Mouse (Mus musculus) neural tube, embryonic 14.5 days (tissue): ENCODE measurements around the gene A030003K21Rik. TPM values are rescaled to one million over a fixed set of nuclear protein-coding genes. Genes with fewer than 3 reads are reported as not detected.

Source experiments
- ATAC-seq: fragments of 200-750 bp; cut with Nextera tagmentation; 2 replicates; pipeline ENCODE4 v1.8.0; 2017; ENCODE audit warnings: low read depth, mild to moderate bottlenecking, moderate TSS enrichment, moderate library complexity
- H3K27ac ChIP-seq: fragments of 300-500 bp; sonication (generic); 2 replicates; pipeline ENCODE4 v1.5.1; 2014; ENCODE audit warnings: low read depth, mild to moderate bottlenecking, control low read depth, low read length, moderate library complexity, mixed read lengths
- H3K27me3 ChIP-seq: fragments of 300-500 bp; sonication (generic); 2 replicates; pipeline ENCODE4 v1.6.1; 2014; ENCODE audit warnings: low read length; ENCODE audit not compliant: control insufficient read depth, insufficient read depth
- H3K36me3 ChIP-seq: fragments of 300-500 bp; sonication (generic); 2 replicates; pipeline ENCODE4 v1.6.1; 2014; ENCODE audit warnings: low read length, mixed read lengths; ENCODE audit not compliant: control insufficient read depth, insufficient read depth
- H3K4me1 ChIP-seq: fragments of 300-500 bp; sonication (generic); 2 replicates; pipeline ENCODE4 v1.6.1; 2014; ENCODE audit warnings: low read length; ENCODE audit not compliant: control insufficient read depth, insufficient read depth
- H3K4me2 ChIP-seq: fragments of 300-500 bp; sonication (generic); 2 replicates; pipeline ENCODE4 v1.6.1; 2014; ENCODE audit warnings: mild to moderate bottlenecking, low read depth, low read length, control low read depth
- H3K4me3 ChIP-seq: fragments of 300-500 bp; sonication (generic); 2 replicates; pipeline ENCODE4 v1.5.1; 2014; ENCODE audit warnings: low read depth, low read length, control low read depth, mixed read lengths
- H3K9ac ChIP-seq: fragments of 300-500 bp; sonication (generic); replicated peaks from 2 replicates; pipeline ENCODE4 v1.6.1; 2014; ENCODE audit warnings: low read depth, mild to moderate bottlenecking, control low read depth, low read length, mixed read lengths
- H3K9me3 ChIP-seq: fragments of 300-500 bp; sonication (generic); 2 replicates; pipeline ENCODE4 v1.6.1; 2016; ENCODE audit warnings: low read length; ENCODE audit not compliant: control insufficient read depth
- WGBS: fragments of 180-500 bp; shearing (Covaris S2); extraction: QIAGEN DNeasy Blood & Tissue Kit; methylation state at CpG from one replicate; pipeline ENCODE4 v1.1.7; 2014; 5-methylcytosine and 5-hydroxymethylcytosine counted together
- polyA plus RNA-seq: library from polyadenylated mRNA; unstranded; fragments of >200 nt; fragmentation: Nextera tagmentation; extraction: Ambion mirVana; gene quantifications from 2 replicates; pipeline ENCODE4 v1.2.1, GENCODE M21; 2014

The A030003K21Rik gene
- polyA plus RNA-seq, 1 experiment from 2014 or later, result not detected

GRCm38 (mm10) chr1:82893269-82893668, 49.9 kb downstream of the A030003K21Rik start:
- Histone ChIP-seq H3K4me2 (no peak overlapping the region), H3K4me1 (no peaks in the 10 kb centered on the region), H3K4me3 (no peak overlapping the region), H3K27me3 (no peaks in the 10 kb centered on the region), H3K36me3 (peaks cover 17% of the 10 kb centered on the region; the same call in 1 of the 2 replicates), H3K27ac (no peak overlapping the region), H3K9me3 (no peaks in the 10 kb centered on the region), H3K9ac (no peak overlapping the region)
- 94% methylated on average over 7 of the region's 7 CpGs for WGBS
- ATAC-seq, result no peak

Other genes starting within 250 kb of the A030003K21Rik start
- gene Mff, start 218.5 kb downstream of the A030003K21Rik start, polyA plus RNA-seq, result 451 and 460 TPM in 2 replicates
- not detected in 2 replicates for gene Tm4sf20, start 174.9 kb downstream of the A030003K21Rik start, polyA plus RNA-seq
- gene Gm47791, start 172.1 kb downstream of the A030003K21Rik start, polyA plus RNA-seq, result not detected in 2 replicates
- 39.5 and 45.9 TPM in 2 replicates for gene Agfg1, start 103.9 kb downstream of the A030003K21Rik start, polyA plus RNA-seq
- not detected in 2 replicates for gene A030005L19Rik, start 30.1 kb downstream of the A030003K21Rik start, polyA plus RNA-seq
- gene A030014E15Rik, start 18.5 kb downstream of the A030003K21Rik start, polyA plus RNA-seq, result not detected in 2 replicates
- gene Gm6217, start 12.0 kb downstream of the A030003K21Rik start, polyA plus RNA-seq, result not detected in 2 replicates
- gene Gm7544, start 12.6 kb upstream of the A030003K21Rik start, polyA plus RNA-seq, result not detected in 2 replicates
- gene Gm47955, start 16.9 kb upstream of the A030003K21Rik start, polyA plus RNA-seq, result not detected in 2 replicates
- gene Gm47959, start 57.2 kb upstream of the A030003K21Rik start, polyA plus RNA-seq, result not detected in 2 replicates
- gene Slc19a3, start 95.1 kb upstream of the A030003K21Rik start, polyA plus RNA-seq, result 0.66 and 0.85 TPM in 2 replicates
- gene Krtap28-10, start 99.1 kb upstream of the A030003K21Rik start, polyA plus RNA-seq, result not detected in 2 replicates
- not detected in 2 replicates for gene Gm47969, start 101.5 kb upstream of the A030003K21Rik start, polyA plus RNA-seq
- gene A030005K14Rik, start 116.0 kb upstream of the A030003K21Rik start, polyA plus RNA-seq, result not detected in 2 replicates
- gene Krtap28-13, start 117.5 kb upstream of the A030003K21Rik start, polyA plus RNA-seq, result not detected in 2 replicates
- gene Ccl20, start 173.4 kb upstream of the A030003K21Rik start, polyA plus RNA-seq, result not detected in 2 replicates
- gene Daw1, start 216.4 kb upstream of the A030003K21Rik start, polyA plus RNA-seq, result 0.73 and 1.6 TPM in 2 replicates